Mouse (Mus musculus): ENCODE results near the gene Gna11.
A peak's percentile ranks its signal among the peaks of the same experiment; 100 is the strongest.

The Gna11 gene

DNA sequence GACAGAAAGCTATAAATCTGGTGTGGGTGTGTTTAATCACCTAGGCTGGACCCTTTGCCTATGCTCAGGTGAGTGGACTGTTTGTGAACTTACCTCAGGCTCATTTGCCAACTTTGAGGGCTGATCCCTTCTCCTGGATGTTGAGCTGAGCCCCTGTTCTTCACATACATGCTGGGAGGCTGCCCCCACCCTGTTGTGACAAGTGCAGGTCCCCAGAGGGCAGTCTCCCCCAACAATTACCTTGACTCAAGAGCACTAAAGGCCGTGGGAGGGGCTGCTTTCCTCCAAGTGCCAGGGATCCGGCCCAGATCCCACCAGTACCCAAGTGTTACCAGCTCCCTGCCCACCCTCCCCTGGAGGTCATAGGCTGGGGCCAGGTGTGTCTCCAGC, 59.9 kb downstream of the Gna11 start:
- no peak for DNase-seq (ENCODE audit: low spot score)

DNA sequence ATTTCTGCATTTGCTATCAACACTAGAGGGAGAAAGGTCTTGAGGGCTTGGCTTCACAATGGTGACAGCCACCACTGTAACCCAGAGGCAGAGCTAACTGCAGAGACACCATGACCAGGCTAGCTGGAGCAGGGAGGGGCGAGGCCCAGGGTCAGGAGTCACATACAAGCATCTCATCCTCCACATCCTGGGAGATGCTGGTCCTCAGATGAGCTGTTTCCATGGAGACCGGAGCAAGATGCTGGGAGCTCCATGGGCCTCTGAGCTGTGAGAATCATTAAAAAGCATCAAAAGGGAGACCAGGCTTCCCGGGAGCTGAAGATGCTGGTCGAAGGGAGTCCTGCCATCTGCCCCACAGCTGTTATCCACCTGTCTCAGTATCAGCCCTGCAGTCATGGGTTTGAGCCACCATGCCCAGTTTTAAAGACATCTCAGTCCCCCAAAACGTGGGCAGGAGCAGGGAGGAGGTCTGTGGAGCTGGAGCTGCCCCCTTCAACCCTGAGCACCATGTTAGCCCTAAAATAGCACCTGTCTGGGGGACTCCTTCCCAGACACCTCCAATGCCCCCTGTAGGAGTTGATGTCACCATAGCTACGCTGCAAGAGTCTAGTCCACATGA, 60.4 kb downstream of the Gna11 start:
- DNase-seq (ENCODE audit: low spot score) = no peak

DNA sequence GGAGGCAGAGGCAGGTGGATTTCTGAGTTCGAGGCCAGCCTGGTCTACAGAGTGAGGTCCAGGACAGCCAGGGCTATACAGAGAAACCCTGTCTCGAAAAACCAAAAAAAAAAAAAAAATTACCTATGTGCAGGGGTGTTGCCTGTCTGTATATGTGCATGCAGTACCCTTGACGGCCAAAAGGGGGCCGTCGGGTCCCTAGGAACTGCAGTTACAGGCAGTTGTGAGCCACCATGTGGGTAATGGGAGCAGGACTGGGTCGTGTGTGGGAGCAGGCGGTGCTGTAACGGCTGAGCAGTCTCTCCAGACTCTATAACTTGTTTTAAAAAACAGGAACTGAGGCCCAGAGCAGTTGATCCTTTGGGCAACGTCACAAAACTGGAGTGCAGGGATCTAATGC, 61.0 kb downstream of the Gna11 start:
- no peak for DNase-seq (ENCODE audit: low spot score)

DNA sequence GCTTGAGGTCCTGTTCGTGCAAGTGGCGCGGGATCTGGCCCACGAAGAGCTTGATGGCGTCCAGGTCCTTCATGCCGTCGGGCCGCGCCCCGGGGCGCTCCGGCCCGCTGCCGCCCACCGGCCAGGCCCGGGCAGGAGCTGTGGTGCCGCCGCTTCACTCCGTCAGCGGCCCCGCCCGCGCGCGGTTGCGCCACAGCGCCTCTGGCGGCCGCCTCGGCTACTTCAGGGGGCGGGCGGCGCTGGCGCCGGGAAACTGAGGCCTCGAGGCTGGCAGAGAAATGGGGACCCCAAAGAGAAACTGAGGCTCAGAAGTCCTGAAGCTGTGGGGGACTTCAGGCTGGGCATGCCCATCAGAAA, 62.5 kb downstream of the Gna11 start, which contains the start of gene Celf5:
TSS of gene Celf5 (minus strand) at position 177 of the 357 bp plus-strand sequence.
- peak; percentile 40 for DNase-seq (ENCODE audit: low spot score)

DNA sequence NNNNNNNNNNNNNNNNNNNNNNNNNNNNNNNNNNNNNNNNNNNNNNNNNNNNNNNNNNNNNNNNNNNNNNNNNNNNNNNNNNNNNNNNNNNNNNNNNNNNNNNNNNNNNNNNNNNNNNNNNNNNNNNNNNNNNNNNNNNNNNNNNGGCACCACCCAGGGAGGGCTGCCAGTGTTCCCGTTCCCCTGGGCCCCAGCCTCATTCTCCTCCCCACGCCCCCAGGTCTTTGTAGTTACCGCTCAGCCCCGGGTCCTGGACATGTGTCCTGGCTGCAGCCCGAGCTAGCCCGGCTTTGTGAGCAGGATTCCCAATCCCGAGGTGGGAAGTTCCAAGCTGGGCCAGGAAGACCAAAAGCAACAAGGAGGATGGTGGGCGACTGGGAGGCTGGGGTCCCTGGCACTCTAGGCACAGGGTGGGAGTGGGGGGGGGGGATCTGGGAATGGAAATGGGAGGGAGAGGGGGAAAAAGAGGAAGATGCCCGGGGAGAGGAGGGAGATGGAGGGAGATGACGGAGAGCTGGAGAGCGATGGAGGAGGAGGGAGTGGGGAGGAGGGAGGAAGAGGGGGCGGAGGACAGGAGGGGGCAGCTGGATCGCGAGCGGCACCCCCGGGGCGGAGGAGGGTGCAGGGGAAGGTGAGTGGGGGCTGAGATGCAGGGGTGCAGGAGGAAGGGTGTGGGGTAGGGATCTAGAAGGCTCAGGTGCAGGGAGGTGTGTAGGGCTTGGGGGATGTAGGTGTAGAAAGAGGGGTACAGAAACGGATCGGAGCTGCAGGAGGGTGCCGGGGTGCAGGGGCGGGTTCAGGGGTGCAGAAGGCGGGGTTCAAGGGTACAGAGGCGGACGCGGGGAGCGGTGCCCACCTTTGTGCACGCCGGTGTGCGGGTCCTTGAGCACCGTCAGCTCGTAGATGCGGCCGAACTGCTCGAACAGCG, 63.1 kb downstream of the Gna11 start:
- DNase-seq (ENCODE audit: low spot score) = no peak
